Mouse (Mus musculus): Measurements from ENCODE around the gene Prop1. TPM values are rescaled to one million over a fixed set of nuclear protein-coding genes. Genes with fewer than 3 reads are reported as not detected.

Prop1 gene
- total RNA-seq (2014; fragmentation: Nextera tagmentation) (not detected in 2 replicates), total RNA-seq (2017) (not detected in 2 replicates)

- ATAC-seq (replicated peaks; ENCODE audit: poor library complexity, severe bottlenecking), result no peak
Observed at GRCm38 (mm10) chr11:50953665-50954064, at the start of gene Prop1. Prop1 (minus strand) TSS chr11:50953765.

GRCm38 (mm10) chr11:51003296-51003695, 49.7 kb upstream of the Prop1 start, which contains the start of gene Olfr51:
Olfr51 (plus strand) TSS chr11:51003596.
- ATAC-seq (replicated peaks; ENCODE audit: poor library complexity, severe bottlenecking), result no peak

- no peak for ATAC-seq (replicated peaks; ENCODE audit: poor library complexity, severe bottlenecking)
Observed at GRCm38 (mm10) chr11:50981667-50982066, 28.1 kb upstream of the Prop1 start, which contains the start of gene Olfr1377. Olfr1377 (plus strand) TSS chr11:50981967.

DNA sequence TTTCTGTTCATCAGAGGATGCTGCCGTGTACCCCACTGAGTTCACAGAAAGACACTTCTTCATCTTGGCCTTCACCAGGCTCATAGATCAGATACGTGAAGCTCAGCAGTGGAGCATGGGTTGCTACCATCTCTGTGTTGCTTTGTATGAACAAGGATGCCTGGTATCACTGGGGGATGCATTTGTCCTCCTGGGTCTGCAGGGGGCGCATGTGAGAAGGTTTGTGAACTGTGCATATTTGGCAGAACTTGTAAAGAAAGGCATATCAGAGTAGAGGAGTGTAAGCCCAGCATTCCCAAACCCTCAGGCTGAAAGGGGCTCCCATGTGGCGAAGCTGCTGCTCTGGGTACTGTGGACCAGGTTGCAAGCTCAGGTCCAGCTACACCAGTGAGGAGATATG, 23.7 kb upstream of the Prop1 start:
- ATAC-seq (replicated peaks; ENCODE audit: poor library complexity, severe bottlenecking), result no peak

- no peak for ATAC-seq (replicated peaks; ENCODE audit: poor library complexity, severe bottlenecking)
Observed at GRCm38 (mm10) chr11:50966230-50966629, 12.7 kb upstream of the Prop1 start, which contains the start of gene Olfr1378. Olfr1378 (plus strand) TSS chr11:50966530.

DNA sequence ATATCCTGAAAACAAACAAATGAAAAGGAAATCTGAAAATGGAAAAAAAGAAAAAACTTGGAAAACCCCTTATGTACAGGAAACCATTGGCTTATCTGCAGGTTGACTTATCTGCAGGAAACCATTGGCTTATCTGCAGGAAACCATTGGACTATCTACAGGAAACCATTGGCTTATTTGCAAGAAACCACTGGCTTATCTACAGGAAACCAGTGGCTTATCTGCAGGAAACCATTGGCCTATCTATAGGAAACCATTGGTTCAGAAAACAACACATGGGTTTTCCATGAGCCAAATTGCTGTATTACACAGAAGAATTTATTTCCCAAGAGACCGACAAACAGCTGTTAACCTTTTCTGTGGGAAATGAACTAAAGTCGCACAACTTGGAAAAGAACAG, 11.3 kb upstream of the Prop1 start:
- ATAC-seq (replicated peaks; ENCODE audit: poor library complexity, severe bottlenecking), result no peak

- ATAC-seq (replicated peaks; ENCODE audit: poor library complexity, severe bottlenecking), result no peak
Observed at GRCm38 (mm10) chr11:50952290-50952689, 1.3 kb downstream of the Prop1 start.

GRCm38 (mm10) chr11:50943506-50943905, 10.1 kb downstream of the Prop1 start, which contains the start of gene 4933414I15Rik:
4933414I15Rik (minus strand) TSS chr11:50943765.
- no peak for ATAC-seq (replicated peaks; ENCODE audit: poor library complexity, severe bottlenecking)

GRCm38 (mm10) chr11:50942386-50942785, 11.2 kb downstream of the Prop1 start:
- no peak for ATAC-seq (replicated peaks; ENCODE audit: poor library complexity, severe bottlenecking)

- ATAC-seq (replicated peaks; ENCODE audit: poor library complexity, severe bottlenecking), result peak; percentile 88
Observed at GRCm38 (mm10) chr11:50939621-50940366, 13.8 kb downstream of the Prop1 start.

DNA sequence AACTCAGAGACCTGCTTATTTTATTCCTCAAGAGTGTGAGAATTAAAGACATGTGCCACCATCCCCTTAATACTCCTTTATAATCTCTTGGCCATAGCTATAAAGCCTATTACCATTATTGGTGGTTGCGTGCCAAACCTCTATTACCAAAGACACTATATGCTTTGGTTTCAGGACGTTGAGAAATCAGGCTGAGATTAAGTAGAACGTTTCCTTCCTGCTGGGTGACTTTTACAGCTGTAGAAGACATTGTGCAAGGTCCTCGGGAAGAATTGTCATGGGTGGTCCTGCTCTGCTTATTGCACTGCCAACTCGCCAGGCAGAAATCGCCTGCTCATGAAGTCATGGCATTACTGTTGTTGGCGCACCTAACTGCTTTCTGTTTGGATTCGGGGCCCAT, 15.1 kb downstream of the Prop1 start:
- ATAC-seq (replicated peaks; ENCODE audit: poor library complexity, severe bottlenecking), result peak; percentile 76

GRCm38 (mm10) chr11:50932040-50932439, 21.5 kb downstream of the Prop1 start:
- ATAC-seq (replicated peaks; ENCODE audit: poor library complexity, severe bottlenecking), result no peak

GRCm38 (mm10) chr11:50931451-50931866, 22.1 kb downstream of the Prop1 start, which contains the start of gene Zfp354b:
Zfp354b (minus strand) TSS chr11:50931633.
- ATAC-seq (replicated peaks; ENCODE audit: poor library complexity, severe bottlenecking), result peak; percentile 80

DNA sequence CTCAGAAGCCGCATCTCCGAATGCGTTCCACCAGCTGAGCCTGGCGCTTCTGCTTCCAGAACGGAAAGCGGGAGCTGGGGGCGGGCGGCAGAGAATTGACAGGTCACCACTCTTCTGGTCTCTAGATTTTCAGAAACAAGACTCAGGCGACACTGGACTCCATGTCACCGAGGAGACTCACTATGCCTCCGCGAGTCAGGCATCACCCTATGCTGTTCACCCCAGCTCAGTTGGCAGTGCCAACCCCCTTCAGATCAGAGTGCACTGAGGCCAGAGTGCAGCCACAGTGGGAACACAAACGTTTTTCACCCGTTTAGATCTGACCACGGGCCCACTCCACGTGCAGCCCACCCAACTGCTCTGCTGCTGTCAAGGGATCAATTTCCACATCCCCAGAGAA, 22.5 kb downstream of the Prop1 start:
- peak; percentile 40; the same call in 1 of the 2 replicates for ATAC-seq (replicated peaks; ENCODE audit: poor library complexity, severe bottlenecking)

- no peak for ATAC-seq (replicated peaks; ENCODE audit: poor library complexity, severe bottlenecking)
Observed at GRCm38 (mm10) chr11:50930469-50931014, 23.0 kb downstream of the Prop1 start.

DNA sequence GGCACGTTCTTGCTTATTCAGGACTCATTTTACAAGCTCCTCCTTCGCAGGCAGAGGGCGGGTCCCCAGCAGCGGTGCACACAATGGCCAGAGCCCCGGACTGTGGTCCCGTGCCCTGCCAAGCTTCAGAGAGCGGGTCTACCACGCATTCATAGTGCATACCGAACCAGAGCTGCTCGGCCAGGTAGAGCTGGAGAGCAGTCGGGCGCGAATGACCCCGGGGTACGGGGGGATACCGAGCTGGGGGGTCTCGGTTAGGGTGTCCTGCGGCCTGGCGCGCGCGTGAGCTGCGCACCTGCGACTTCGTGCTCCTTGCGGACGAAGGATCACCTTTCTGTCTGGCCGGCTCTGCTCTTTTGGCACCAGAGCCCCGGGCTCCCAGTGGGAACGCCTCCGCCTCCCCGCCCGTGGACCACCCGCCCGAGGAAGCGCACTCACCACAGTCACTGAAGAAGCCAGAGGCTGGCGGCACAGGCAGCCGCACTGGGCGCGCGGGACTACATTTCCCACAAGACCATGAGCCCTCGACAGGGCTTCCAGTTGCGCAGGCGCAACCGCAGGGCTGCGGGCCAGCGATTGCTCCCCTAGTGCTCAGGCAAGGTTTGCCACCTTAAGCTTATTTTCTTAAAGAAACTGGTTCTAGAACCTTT, 37.8 kb downstream of the Prop1 start, which contains the start of gene Zfp2:
Gene Zfp2, minus strand, starts transcription at position 495 of the 650 bp plus-strand sequence.
- peak; percentile 99 for ATAC-seq (replicated peaks; ENCODE audit: poor library complexity, severe bottlenecking)

DNA sequence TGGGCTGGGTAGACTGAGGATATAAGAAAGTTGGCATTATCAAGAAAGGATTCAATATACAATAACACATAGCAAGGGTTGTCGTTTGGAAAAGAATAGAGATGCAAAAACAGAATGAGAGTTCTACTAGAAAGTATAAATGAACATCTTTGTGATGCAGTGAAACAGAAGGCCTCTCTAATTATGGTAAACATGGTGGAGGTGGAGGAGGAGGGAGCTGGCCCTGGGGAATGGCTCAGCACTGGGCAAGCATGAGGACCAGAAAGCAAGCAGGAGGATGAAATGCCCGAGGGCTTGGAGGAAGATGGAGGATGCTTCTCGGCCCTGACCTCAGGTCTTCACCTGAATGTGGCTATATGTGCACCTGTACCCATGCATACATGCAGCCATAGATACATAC, 39.1 kb downstream of the Prop1 start:
- ATAC-seq (replicated peaks; ENCODE audit: poor library complexity, severe bottlenecking), result no peak

- no peak for ATAC-seq (replicated peaks; ENCODE audit: poor library complexity, severe bottlenecking)
Observed at GRCm38 (mm10) chr11:50913301-50913700, 40.3 kb downstream of the Prop1 start.

DNA sequence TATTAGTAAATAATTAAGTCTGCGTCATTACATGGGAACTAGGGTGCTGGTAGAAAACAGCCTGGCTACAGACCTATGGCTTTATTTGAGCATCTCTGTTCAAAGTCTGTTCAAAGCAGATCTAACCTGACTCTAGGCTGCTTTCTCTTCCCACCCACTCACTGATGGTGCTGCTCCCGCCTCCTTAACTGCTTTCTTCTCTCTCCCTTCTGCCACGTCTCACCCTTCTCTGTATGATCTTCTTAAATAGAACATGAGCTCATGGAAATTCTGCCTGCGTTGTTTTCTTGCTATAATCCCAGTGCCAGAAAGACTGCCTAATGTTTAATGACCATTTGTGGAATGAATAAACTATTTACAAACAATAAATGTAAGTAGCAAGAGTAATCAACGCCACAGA, 45.4 kb downstream of the Prop1 start:
- no peak for ATAC-seq (replicated peaks; ENCODE audit: poor library complexity, severe bottlenecking)
